Mouse (Mus musculus) intestine, embryonic 15.5 days (tissue): Measurements from ENCODE around the gene Atp6v1b1. TPM values are rescaled to one million over a fixed set of nuclear protein-coding genes. Genes with fewer than 3 reads are reported as not detected.

Experiments used
- ATAC-seq: fragments of 200-750 bp; cut with Nextera tagmentation; 2 replicates; pipeline ENCODE4 v1.8.0; 2017; ENCODE audit warnings: moderate TSS enrichment, moderate library complexity
- H3K27ac ChIP-seq: fragments of 300-500 bp; sonication (generic); 2 replicates; pipeline ENCODE4 v1.5.1; 2015; ENCODE audit warnings: mild to moderate bottlenecking, inconsistent platforms
- H3K27me3 ChIP-seq: fragments of 300-500 bp; sonication (generic); replicated peaks from 2 replicates; pipeline ENCODE4 v1.6.1; 2015; ENCODE audit warnings: inconsistent platforms
- H3K36me3 ChIP-seq: fragments of 300-500 bp; sonication (generic); 2 replicates; pipeline ENCODE4 v1.6.1; 2015; ENCODE audit warnings: inconsistent platforms
- H3K4me1 ChIP-seq: fragments of 300-500 bp; sonication (generic); replicated peaks from 2 replicates; pipeline ENCODE4 v1.6.1; 2015; ENCODE audit warnings: inconsistent platforms
- H3K4me2 ChIP-seq: fragments of 300-500 bp; sonication (generic); replicated peaks from 2 replicates; pipeline ENCODE4 v1.6.1; 2015; ENCODE audit warnings: mild to moderate bottlenecking, inconsistent platforms
- H3K4me3 ChIP-seq: fragments of 300-500 bp; sonication (generic); replicated peaks from 2 replicates; pipeline ENCODE4 v1.5.1; 2015; ENCODE audit warnings: inconsistent platforms
- H3K9ac ChIP-seq: fragments of 300-500 bp; sonication (generic); 2 replicates; pipeline ENCODE4 v1.6.1; 2015; ENCODE audit warnings: inconsistent platforms
- H3K9me3 ChIP-seq: fragments of 300-500 bp; sonication (generic); 2 replicates; pipeline ENCODE4 v1.6.1; 2016; ENCODE audit warnings: inconsistent platforms
- WGBS: fragments of 180-500 bp; shearing (Covaris S2); methylation state at CpG from one replicate; pipeline ENCODE4 v1.1.7; 2015; 5-methylcytosine and 5-hydroxymethylcytosine counted together
- polyA plus RNA-seq: library from polyadenylated mRNA; unstranded; fragments of >200 nt; fragmentation: Nextera tagmentation; extraction: Ambion mirVana; gene quantifications from 2 replicates; pipeline ENCODE4 v1.2.1, GENCODE M21; 2015

The Atp6v1b1 gene
- 0.08 TPM in 1 of 2 replicates, not detected in the other for polyA plus RNA-seq

- Histone ChIP-seq H3K4me2 (no peak within 1 kb of the TSS), H3K36me3 (no peaks in the 10 kb centered on the region), H3K27ac (no peak within 1 kb of the TSS), H3K27me3 (peaks cover 5% of the 10 kb centered on the region; the same call in 1 of the 2 replicates), H3K9ac (no peak within 1 kb of the TSS), H3K4me1 (no peaks in the 10 kb centered on the region), H3K4me3 (no peak within 1 kb of the TSS), H3K9me3 (no peaks in the 10 kb centered on the region)
- ATAC-seq, result no peak
- 68% methylated on average over 5 of the region's 5 CpGs for WGBS
These were observed at the start of gene Atp6v1b1 for GRCm38 (mm10) chr6:83742761-83743160. Gene Atp6v1b1, plus strand, starts transcription at chr6:83742990.

GRCm38 (mm10) chr6:83693835-83694234, 49.0 kb upstream of the Atp6v1b1 start:
- no peak overlapping the region for H3K27ac ChIP-seq
- under 1% methylated on average over 9 of the region's 9 CpGs for WGBS
- no peaks in the 10 kb centered on the region for H3K36me3 ChIP-seq
- no peak overlapping the region for H3K4me3 ChIP-seq
- H3K27me3 ChIP-seq, result peaks cover 81% of the 10 kb centered on the region
- H3K9ac ChIP-seq, result no peak overlapping the region
- H3K9me3 ChIP-seq, result no peaks in the 10 kb centered on the region
- 0 out of 2 replicates have a peak, but pooled peaks have one; percentile 15 for ATAC-seq
- no peaks in the 10 kb centered on the region for H3K4me1 ChIP-seq
- H3K4me2 ChIP-seq, result no peak overlapping the region

- H3K9ac ChIP-seq, result no peak overlapping the region
- ATAC-seq, result no peak
- no peaks in the 10 kb centered on the region for H3K9me3 ChIP-seq
- H3K27ac ChIP-seq, result no peak overlapping the region
- H3K4me3 ChIP-seq, result no peak overlapping the region
- no peak overlapping the region for H3K4me2 ChIP-seq
- WGBS, result 6% methylated on average over 3 of the region's 3 CpGs
- H3K36me3 ChIP-seq, result no peaks in the 10 kb centered on the region
- no peaks in the 10 kb centered on the region for H3K4me1 ChIP-seq
- H3K27me3 ChIP-seq, result peaks cover 93% of the 10 kb centered on the region
These were observed 47.1 kb upstream of the Atp6v1b1 start for GRCm38 (mm10) chr6:83695731-83696130.

- ATAC-seq, result no peak
- H3K4me1 ChIP-seq, result no peaks in the 10 kb centered on the region
- H3K9me3 ChIP-seq, result no peaks in the 10 kb centered on the region
- 3% methylated on average over 7 of the region's 7 CpGs for WGBS
- H3K4me2 ChIP-seq, result no peak overlapping the region
- H3K4me3 ChIP-seq, result no peak overlapping the region
- H3K27me3 ChIP-seq, result peaks cover 89% of the 10 kb centered on the region
- no peak overlapping the region for H3K27ac ChIP-seq
- no peaks in the 10 kb centered on the region for H3K36me3 ChIP-seq
- H3K9ac ChIP-seq, result no peak overlapping the region
These were observed 46.1 kb upstream of the Atp6v1b1 start for GRCm38 (mm10) chr6:83696684-83697083.

GRCm38 (mm10) chr6:83697932-83698331, 44.9 kb upstream of the Atp6v1b1 start:
- Histone ChIP-seq H3K27me3 (peaks cover 89% of the 10 kb centered on the region), H3K9me3 (no peaks in the 10 kb centered on the region), H3K27ac (no peak overlapping the region), H3K4me1 (peaks cover 6% of the 10 kb centered on the region; the same call in 1 of the 2 replicates), H3K9ac (no peak overlapping the region), H3K4me2 (no peak overlapping the region), H3K36me3 (no peaks in the 10 kb centered on the region), H3K4me3 (no peak overlapping the region)
- 4% methylated on average over 8 of the region's 8 CpGs for WGBS
- no peak for ATAC-seq

- H3K4me3 ChIP-seq, result no peak overlapping the region
- no peak overlapping the region for H3K27ac ChIP-seq
- no peaks in the 10 kb centered on the region for H3K36me3 ChIP-seq
- H3K27me3 ChIP-seq, result peaks cover 89% of the 10 kb centered on the region
- no peaks in the 10 kb centered on the region for H3K9me3 ChIP-seq
- H3K4me2 ChIP-seq, result no peak overlapping the region
- no peak for ATAC-seq
- H3K9ac ChIP-seq, result no peak overlapping the region
- H3K4me1 ChIP-seq, result peaks cover 6% of the 10 kb centered on the region; the same call in 1 of the 2 replicates
- 2% methylated on average over 5 of the region's 5 CpGs for WGBS
These were observed 42.8 kb upstream of the Atp6v1b1 start for GRCm38 (mm10) chr6:83699971-83700370.

- H3K4me1 ChIP-seq, result peaks cover 6% of the 10 kb centered on the region; the same call in 1 of the 2 replicates
- H3K4me2 ChIP-seq, result no peak overlapping the region
- H3K36me3 ChIP-seq, result no peaks in the 10 kb centered on the region
- no peak for ATAC-seq
- under 1% methylated on average over 11 of the region's 11 CpGs for WGBS
- H3K27me3 ChIP-seq, result peaks cover 89% of the 10 kb centered on the region
- no peak overlapping the region for H3K27ac ChIP-seq
- no peaks in the 10 kb centered on the region for H3K9me3 ChIP-seq
- H3K9ac ChIP-seq, result no peak overlapping the region
- H3K4me3 ChIP-seq, result no peak overlapping the region
These were observed 41.8 kb upstream of the Atp6v1b1 start for GRCm38 (mm10) chr6:83701001-83701400.

GRCm38 (mm10) chr6:83702146-83702999, 40.4 kb upstream of the Atp6v1b1 start:
- WGBS, result under 1% methylated on average over 53 of the region's 53 CpGs

GRCm38 (mm10) chr6:83703000-83703721, 39.6 kb upstream of the Atp6v1b1 start:
- H3K27ac ChIP-seq, result no peak overlapping the region
- H3K4me3 ChIP-seq, result no peak overlapping the region
- H3K27me3 ChIP-seq, result peaks cover 89% of the 10 kb centered on the region
- H3K4me1 ChIP-seq, result peaks cover 6% of the 10 kb centered on the region; the same call in 1 of the 2 replicates
- H3K36me3 ChIP-seq, result no peaks in the 10 kb centered on the region
- whole genome bisulfite sequencing, result 1% methylated on average over 27 of the region's 27 CpGs
- ATAC-seq, result no peak
- H3K9me3 ChIP-seq, result no peaks in the 10 kb centered on the region
- H3K9ac ChIP-seq, result no peak overlapping the region
- no peak overlapping the region for H3K4me2 ChIP-seq

More at GRCm38 (mm10) chr6:83702146-83702999, 40.4 kb upstream of the Atp6v1b1 start:
- Histone ChIP-seq H3K36me3 (no peaks in the 10 kb centered on the region), H3K9ac (no peak overlapping the region), H3K4me2 (0 out of 2 replicates have a peak overlapping the region, but pooled peaks have one; percentile 25), H3K9me3 (no peaks in the 10 kb centered on the region), H3K27me3 (peaks cover 89% of the 10 kb centered on the region), H3K27ac (no peak overlapping the region), H3K4me1 (peaks cover 6% of the 10 kb centered on the region; the same call in 1 of the 2 replicates), H3K4me3 (no peak overlapping the region; the same call in 1 of the 2 replicates)
- 0 out of 2 replicates have a peak, but pooled peaks have one; percentile 23 for ATAC-seq

- WGBS, result 3% methylated on average over 10 of the region's 10 CpGs
- H3K4me2 ChIP-seq, result no peak overlapping the region
- H3K36me3 ChIP-seq, result no peaks in the 10 kb centered on the region
- H3K27ac ChIP-seq, result no peak overlapping the region
- H3K4me3 ChIP-seq, result no peak overlapping the region
- H3K9me3 ChIP-seq, result no peaks in the 10 kb centered on the region
- H3K27me3 ChIP-seq, result peaks cover 89% of the 10 kb centered on the region
- no peak overlapping the region for H3K9ac ChIP-seq
- no peak for ATAC-seq
- H3K4me1 ChIP-seq, result peaks cover 6% of the 10 kb centered on the region; the same call in 1 of the 2 replicates
These were observed 39.1 kb upstream of the Atp6v1b1 start for GRCm38 (mm10) chr6:83703722-83704078.

GRCm38 (mm10) chr6:83704294-83704693, 38.5 kb upstream of the Atp6v1b1 start:
- Histone ChIP-seq H3K27me3 (peaks cover 89% of the 10 kb centered on the region), H3K27ac (no peak overlapping the region), H3K4me2 (no peak overlapping the region), H3K4me1 (peaks cover 6% of the 10 kb centered on the region; the same call in 1 of the 2 replicates), H3K9ac (no peak overlapping the region), H3K9me3 (no peaks in the 10 kb centered on the region), H3K4me3 (no peak overlapping the region), H3K36me3 (no peaks in the 10 kb centered on the region)
- no peak for ATAC-seq
- WGBS, result 9% methylated on average over 1 of the region's 1 CpGs

- H3K27ac ChIP-seq, result no peak overlapping the region
- peaks cover 89% of the 10 kb centered on the region for H3K27me3 ChIP-seq
- 24% methylated on average over 5 of the region's 5 CpGs for WGBS
- no peak for ATAC-seq
- no peaks in the 10 kb centered on the region for H3K36me3 ChIP-seq
- H3K4me3 ChIP-seq, result no peak overlapping the region
- H3K9ac ChIP-seq, result no peak overlapping the region
- no peaks in the 10 kb centered on the region for H3K9me3 ChIP-seq
- H3K4me2 ChIP-seq, result no peak overlapping the region
- peaks cover 6% of the 10 kb centered on the region; the same call in 1 of the 2 replicates for H3K4me1 ChIP-seq
These were observed 38.1 kb upstream of the Atp6v1b1 start for GRCm38 (mm10) chr6:83704701-83705100.
